Mouse (Mus musculus): ENCODE results near the gene Tpbpb. TPM values are rescaled to one million over a fixed set of nuclear protein-coding genes. Genes with fewer than 3 reads are reported as not detected.
A peak's percentile ranks its signal among the peaks of the same experiment; 100 is the strongest.
"Not testable (repeated sequence)": the region's sequence is repeated elsewhere in the genome, so short reads cannot be mapped to it uniquely, and the experiment has no call there.

Tpbpb gene
- polyA plus RNA-seq (2012; rRNA removed) = not detected in 2 replicates

- not testable (repeated sequence) for DNase-seq (ENCODE audit: low read depth in 1 of 2, low spot score in 2 of 2); H3K27me3 ChIP-seq (ENCODE audit: control insufficient read depth, insufficient read depth, low read length); H3K36me3 ChIP-seq (ENCODE audit: control insufficient read depth, insufficient read depth, low read length); H3K4me1 ChIP-seq (ENCODE audit: control insufficient read depth, insufficient read depth, insufficient read length); H3K4me3 ChIP-seq (ENCODE audit: extremely low read depth, insufficient read depth, insufficient read length); H3K27ac ChIP-seq (ENCODE audit: insufficient read depth, low read length)
- 63% methylated on average over 2 of the region's 2 CpGs for WGBS
These were observed at the start of gene Tpbpb for GRCm38 (mm10) chr13:60904780-60905179. Gene Tpbpb (minus strand): TSS chr13:60904880.

GRCm38 (mm10) chr13:60941884-60942283, 37.2 kb upstream of the Tpbpb start, which contains the start of gene Tpbpa:
Gene Tpbpa (minus strand): TSS chr13:60941984.
- H3K4me1 ChIP-seq (ENCODE audit: control insufficient read depth, insufficient read depth, insufficient read length); H3K4me3 ChIP-seq (ENCODE audit: extremely low read depth, insufficient read depth, insufficient read length); DNase-seq (ENCODE audit: low read depth in 1 of 2, low spot score in 2 of 2); H3K27me3 ChIP-seq (ENCODE audit: control insufficient read depth, insufficient read depth, low read length); H3K36me3 ChIP-seq (ENCODE audit: control insufficient read depth, insufficient read depth, low read length); H3K27ac ChIP-seq (ENCODE audit: insufficient read depth, low read length): not testable (repeated sequence)
- WGBS = 80% methylated on average over 3 of the region's 3 CpGs

GRCm38 (mm10) chr13:60936500-60936901, 31.8 kb upstream of the Tpbpb start, which contains the start of the genes Gm49391 and Ctla2a:
Gene Gm49391 (minus strand): TSS chr13:60936571.
Gene Ctla2a (minus strand): TSS chr13:60936625.
- no peaks in the 10 kb centered on the region for H3K36me3 ChIP-seq (ENCODE audit: control insufficient read depth, insufficient read depth, low read length)
- H3K4me3 ChIP-seq (ENCODE audit: extremely low read depth, insufficient read depth, insufficient read length) = no peak within 1 kb of the TSS
- H3K27me3 ChIP-seq (ENCODE audit: control insufficient read depth, insufficient read depth, low read length) = no peaks in the 10 kb centered on the region
- TF ChIP-seq CTCF (IDR thresholded peaks at IDR 0.05; ENCODE audit: extremely low read depth, insufficient read depth, insufficient read length, insufficient replicate concordance) (no peak), POLR2A (IDR thresholded peaks at IDR 0.05; ENCODE audit: low read depth, low read length) (no peak)
- H3K4me1 ChIP-seq (ENCODE audit: control insufficient read depth, insufficient read depth, insufficient read length) = no peaks in the 10 kb centered on the region
- 3% methylated on average over 5 of the region's 5 CpGs for whole genome bisulfite sequencing
- no peak within 1 kb of the TSS for H3K27ac ChIP-seq (ENCODE audit: insufficient read depth, low read length)
- peak in 1 of 2 experiments; percentile 17 for DNase-seq (ENCODE audit: low read depth in 1 of 2, low spot score in 2 of 2)

- whole genome bisulfite sequencing = 61% methylated on average over 2 of the region's 2 CpGs
These were observed 30.8 kb upstream of the Tpbpb start, which contains the start of gene Gm49393 for GRCm38 (mm10) chr13:60935490-60935889. Gene Gm49393 (minus strand): TSS chr13:60935590.

GRCm38 (mm10) chr13:60897328-60897727, 7.4 kb downstream of the Tpbpb start, which contains the start of gene Ctla2b:
Gene Ctla2b (minus strand): TSS chr13:60897447.
- H3K36me3 ChIP-seq (ENCODE audit: control insufficient read depth, insufficient read depth, low read length) = no peaks in the 10 kb centered on the region
- peak; percentile 4 to 14 for DNase-seq (ENCODE audit: low read depth in 1 of 2, low spot score in 2 of 2)
- no peaks in the 10 kb centered on the region for H3K27me3 ChIP-seq (ENCODE audit: control insufficient read depth, insufficient read depth, low read length)
- no peaks in the 10 kb centered on the region for H3K4me1 ChIP-seq (ENCODE audit: control insufficient read depth, insufficient read depth, insufficient read length)
- WGBS = 4% methylated on average over 3 of the region's 3 CpGs
- no peak within 1 kb of the TSS; the same call in 1 of the 2 replicates for H3K27ac ChIP-seq (ENCODE audit: insufficient read depth, low read length)
- TF ChIP-seq POLR2A (IDR thresholded peaks at IDR 0.05; ENCODE audit: low read depth, low read length) (no peak), CTCF (IDR thresholded peaks at IDR 0.05; ENCODE audit: extremely low read depth, insufficient read depth, insufficient read length, insufficient replicate concordance) (no peak)
- no peak within 1 kb of the TSS for H3K4me3 ChIP-seq (ENCODE audit: extremely low read depth, insufficient read depth, insufficient read length)

More at GRCm38 (mm10) chr13:60935490-60935889, 30.8 kb upstream of the Tpbpb start, which contains the start of gene Gm49393:
- H3K36me3 ChIP-seq (ENCODE audit: control insufficient read depth, insufficient read depth, low read length); DNase-seq (ENCODE audit: low read depth in 1 of 2, low spot score in 2 of 2); H3K27me3 ChIP-seq (ENCODE audit: control insufficient read depth, insufficient read depth, low read length); H3K4me1 ChIP-seq (ENCODE audit: control insufficient read depth, insufficient read depth, insufficient read length); H3K27ac ChIP-seq (ENCODE audit: insufficient read depth, low read length); H3K4me3 ChIP-seq (ENCODE audit: extremely low read depth, insufficient read depth, insufficient read length): not testable (repeated sequence)

GRCm38 (mm10) chr13:60896794-60897193, 7.9 kb downstream of the Tpbpb start, which contains the start of gene Gm49392:
Gene Gm49392 (minus strand): TSS chr13:60896894.
- not testable (repeated sequence) for H3K36me3 ChIP-seq (ENCODE audit: control insufficient read depth, insufficient read depth, low read length); H3K27ac ChIP-seq (ENCODE audit: insufficient read depth, low read length); H3K27me3 ChIP-seq (ENCODE audit: control insufficient read depth, insufficient read depth, low read length); H3K4me1 ChIP-seq (ENCODE audit: control insufficient read depth, insufficient read depth, insufficient read length); H3K4me3 ChIP-seq (ENCODE audit: extremely low read depth, insufficient read depth, insufficient read length); DNase-seq (ENCODE audit: low read depth in 1 of 2, low spot score in 2 of 2)
- 84% methylated on average over 8 of the region's 8 CpGs for WGBS

- no peaks in the 10 kb centered on the region for H3K4me1 ChIP-seq (ENCODE audit: control insufficient read depth, insufficient read depth, insufficient read length)
- H3K36me3 ChIP-seq (ENCODE audit: control insufficient read depth, insufficient read depth, low read length) = no peaks in the 10 kb centered on the region
- no peaks in the 10 kb centered on the region for H3K27me3 ChIP-seq (ENCODE audit: control insufficient read depth, insufficient read depth, low read length)
- TF ChIP-seq CTCF (IDR thresholded peaks at IDR 0.05; ENCODE audit: extremely low read depth, insufficient read depth, insufficient read length, insufficient replicate concordance) = no peak
- H3K4me3 ChIP-seq (ENCODE audit: extremely low read depth, insufficient read depth, insufficient read length) = no peak overlapping the region
- no peak for DNase-seq (ENCODE audit: low read depth in 1 of 2, low spot score in 2 of 2)
- H3K27ac ChIP-seq (ENCODE audit: insufficient read depth, low read length) = no peak overlapping the region
These were observed 9.1 kb downstream of the Tpbpb start for GRCm38 (mm10) chr13:60895406-60896160.
